Mouse (Mus musculus): ENCODE measurements around the gene 4930544D05Rik.
A peak's percentile ranks its signal among the peaks of the same experiment; 100 is the strongest.
"Not testable (repeated sequence)": the region's sequence is repeated elsewhere in the genome, so short reads cannot be mapped to it uniquely, and the experiment has no call there.

4930544D05Rik gene

GRCm38 (mm10) chr11:70615516-70616093 is at the start of gene 4930544D05Rik:
Gene 4930544D05Rik (plus strand): TSS chr11:70615848.
- DNase-seq: no peak

GRCm38 (mm10) chr11:70566586-70566985 is 49.1 kb upstream of the 4930544D05Rik start:
- DNase-seq: no peak

GRCm38 (mm10) chr11:70570614-70571013 is 45.0 kb upstream of the 4930544D05Rik start:
- not testable (repeated sequence) for DNase-seq

- no peak for DNase-seq
Measured at GRCm38 (mm10) chr11:70571641-70572040, 44.0 kb upstream of the 4930544D05Rik start.

GRCm38 (mm10) chr11:70572348-70572902 is 43.2 kb upstream of the 4930544D05Rik start:
- no peak for DNase-seq

- no peak for DNase-seq
Measured at GRCm38 (mm10) chr11:70573872-70574271, 41.8 kb upstream of the 4930544D05Rik start.

- DNase-seq: no peak
Measured at GRCm38 (mm10) chr11:70577201-70577600, 38.4 kb upstream of the 4930544D05Rik start.

GRCm38 (mm10) chr11:70578962-70579361 is 36.7 kb upstream of the 4930544D05Rik start:
- DNase-seq: no peak

- DNase-seq: no peak
Measured at GRCm38 (mm10) chr11:70579710-70580357, 35.8 kb upstream of the 4930544D05Rik start.

GRCm38 (mm10) chr11:70580358-70580720 is 35.3 kb upstream of the 4930544D05Rik start:
- no peak for DNase-seq

GRCm38 (mm10) chr11:70580921-70581320 is 34.7 kb upstream of the 4930544D05Rik start:
- no peak for DNase-seq

GRCm38 (mm10) chr11:70582196-70582595 is 33.5 kb upstream of the 4930544D05Rik start:
- no peak for DNase-seq

- DNase-seq: no peak
Measured at GRCm38 (mm10) chr11:70583022-70583714, 32.5 kb upstream of the 4930544D05Rik start.

GRCm38 (mm10) chr11:70583775-70584174 is 31.9 kb upstream of the 4930544D05Rik start:
- no peak for DNase-seq

- peak; percentile 54 for DNase-seq
Measured at GRCm38 (mm10) chr11:70585457-70585856, 30.2 kb upstream of the 4930544D05Rik start.

- no peak for DNase-seq
Measured at GRCm38 (mm10) chr11:70586261-70586660, 29.4 kb upstream of the 4930544D05Rik start.

GRCm38 (mm10) chr11:70586954-70587353 is 28.7 kb upstream of the 4930544D05Rik start:
- no peak for DNase-seq

GRCm38 (mm10) chr11:70591733-70592132 is 23.9 kb upstream of the 4930544D05Rik start:
- DNase-seq: no peak

GRCm38 (mm10) chr11:70594253-70594989 is 21.2 kb upstream of the 4930544D05Rik start:
- DNase-seq: no peak

GRCm38 (mm10) chr11:70595638-70596037 is 20.0 kb upstream of the 4930544D05Rik start:
- DNase-seq: no peak

- DNase-seq: no peak
Measured at GRCm38 (mm10) chr11:70596094-70596493, 19.6 kb upstream of the 4930544D05Rik start.

GRCm38 (mm10) chr11:70597301-70597700 is 18.3 kb upstream of the 4930544D05Rik start:
- no peak for DNase-seq

GRCm38 (mm10) chr11:70598451-70598953 is 17.1 kb upstream of the 4930544D05Rik start:
- no peak for DNase-seq
